Mouse (Mus musculus) lung, postnatal 0 days (tissue): ENCODE results near the gene Trim6.

Experiments
- CTCF ChIP-seq: IDR thresholded peaks from 2 replicates; pipeline ENCODE4 v1.5.1; 2016; ENCODE audit warnings: antibody characterized with exemption, mild to moderate bottlenecking
- EP300 ChIP-seq: IDR thresholded peaks from 2 replicates; pipeline ENCODE4 v1.6.1; 2016; ENCODE audit warnings: antibody characterized with exemption, mild to moderate bottlenecking, control low read depth

- TF ChIP-seq CTCF = no peak
- no peak for TF ChIP-seq EP300
These were observed 43.5 kb upstream of the Trim6 start for GRCm38 (mm10) chr7:104175085-104175484.
